Mouse (Mus musculus) 3T3-L1 (cell line): ENCODE data around the gene D5Ertd579e.

Experiments used
- DNase-seq: peaks from one replicate; pipeline ENCODE4 v3.0.0-alpha.2; 2015; ENCODE audit warnings: low read depth, low spot score

D5Ertd579e gene

DNA sequence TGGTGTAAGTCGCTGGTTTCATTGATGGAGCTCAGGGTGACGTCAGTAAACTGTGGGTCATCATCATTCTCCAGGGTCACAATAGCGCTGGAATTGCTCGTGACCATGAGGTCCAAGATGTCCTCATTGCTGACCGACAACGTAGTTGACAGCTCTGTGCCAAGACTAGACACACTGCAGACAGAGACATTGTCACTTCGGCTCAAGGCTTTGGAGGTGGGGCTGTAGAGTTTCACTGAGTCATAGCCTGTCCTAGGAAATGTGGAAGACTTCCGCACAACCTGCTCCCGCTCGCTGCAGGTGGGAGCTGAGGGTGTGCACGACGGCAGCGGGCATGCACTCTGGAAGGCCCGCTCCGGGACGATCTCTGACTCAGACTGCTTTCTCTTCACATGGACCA, 124.5 kb downstream of the D5Ertd579e start:
- DNase-seq: no peak

DNA sequence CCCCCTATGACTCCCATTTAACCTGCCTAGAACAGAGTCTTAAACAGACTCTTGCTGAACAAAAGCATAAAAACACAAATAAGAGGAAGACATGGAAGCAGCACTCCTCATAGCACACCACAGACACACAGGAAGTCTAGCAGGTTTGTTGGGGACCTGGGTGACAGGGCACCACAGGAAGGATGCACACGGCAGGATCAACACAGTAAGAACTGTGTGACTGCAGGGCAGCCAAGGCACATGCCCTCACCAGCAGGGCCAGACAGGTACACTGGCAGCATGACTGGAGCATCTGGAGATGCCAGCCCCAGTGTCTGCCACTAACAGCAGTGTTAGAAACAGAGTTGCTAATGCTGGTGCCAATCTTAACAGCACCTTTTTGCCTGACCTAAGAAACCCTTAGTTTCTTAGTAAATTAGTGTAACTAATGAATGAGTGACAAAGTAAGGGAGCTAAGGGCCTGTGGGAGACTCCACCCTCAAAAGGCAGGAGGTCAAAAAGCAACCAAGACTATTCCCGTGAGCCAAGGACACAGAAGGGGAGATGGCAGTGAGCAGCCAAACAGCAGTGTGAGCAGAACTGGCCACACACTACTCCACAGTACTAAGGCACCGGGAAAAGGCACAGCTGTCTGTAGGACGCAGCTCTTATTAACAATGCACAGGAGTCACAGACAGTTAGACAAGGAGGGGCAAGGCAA, 125.1 kb downstream of the D5Ertd579e start:
- no peak for DNase-seq

DNA sequence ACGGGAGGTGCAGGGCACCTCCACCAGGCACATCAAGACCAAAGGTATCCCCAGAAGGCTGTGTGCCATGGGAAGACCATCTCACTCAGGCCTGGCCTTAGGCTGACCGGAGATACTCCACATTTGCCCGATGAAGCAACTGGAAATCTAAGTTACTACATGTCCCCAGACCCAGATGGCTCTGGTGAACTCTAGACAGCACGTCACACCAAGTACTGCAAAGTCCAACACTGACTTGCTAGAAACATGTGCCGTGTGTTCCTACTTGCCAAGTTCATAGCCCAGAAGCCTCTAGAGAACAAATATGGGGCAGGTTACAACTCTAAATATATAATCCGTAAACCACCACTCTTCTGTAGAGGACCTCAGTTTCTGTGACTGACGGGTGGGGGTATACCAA, 125.7 kb downstream of the D5Ertd579e start:
- DNase-seq: no peak

GRCm38 (mm10) chr5:36568118-36568517, 127.7 kb downstream of the D5Ertd579e start:
- DNase-seq: no peak

DNA sequence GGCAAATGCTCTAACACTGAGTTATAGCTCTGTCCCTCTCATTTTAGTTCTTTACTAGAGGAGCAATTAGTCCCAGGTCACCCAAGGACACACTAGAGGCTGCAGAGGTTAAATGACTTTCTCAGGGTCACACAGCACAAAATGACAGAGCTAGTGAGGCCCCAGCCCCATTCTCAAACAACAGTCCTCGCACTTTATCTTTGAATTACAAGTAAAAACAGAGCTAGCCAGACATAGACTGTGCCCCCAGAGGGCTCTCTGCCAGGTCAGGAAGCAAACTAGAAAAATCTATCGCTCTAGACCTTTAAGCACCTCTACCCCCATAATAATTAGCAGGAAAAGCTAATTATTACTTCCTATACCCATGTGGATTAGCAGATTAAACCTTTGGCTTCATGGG, 128.2 kb downstream of the D5Ertd579e start:
- no peak for DNase-seq

GRCm38 (mm10) chr5:36564530-36564929, 131.3 kb downstream of the D5Ertd579e start:
- no peak for DNase-seq

DNA sequence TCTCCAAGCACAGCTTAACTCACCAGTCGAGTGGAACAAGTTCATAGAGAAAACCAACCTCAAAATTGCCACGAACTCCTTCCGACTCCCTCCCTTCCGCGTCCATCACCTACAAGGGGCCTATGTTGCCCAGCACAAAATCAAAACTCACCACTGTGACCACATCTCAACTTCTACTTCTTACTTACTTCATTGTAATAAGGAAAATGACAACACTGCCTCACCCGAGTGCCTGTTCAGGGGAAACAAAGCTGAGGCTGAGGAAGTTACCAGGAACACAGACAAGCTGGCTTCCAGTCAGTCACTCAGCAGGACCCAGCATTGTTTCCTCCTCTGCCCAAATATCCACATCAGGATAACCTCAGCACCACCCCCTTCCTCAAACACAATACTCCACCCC, 132.1 kb downstream of the D5Ertd579e start:
- DNase-seq: no peak

DNA sequence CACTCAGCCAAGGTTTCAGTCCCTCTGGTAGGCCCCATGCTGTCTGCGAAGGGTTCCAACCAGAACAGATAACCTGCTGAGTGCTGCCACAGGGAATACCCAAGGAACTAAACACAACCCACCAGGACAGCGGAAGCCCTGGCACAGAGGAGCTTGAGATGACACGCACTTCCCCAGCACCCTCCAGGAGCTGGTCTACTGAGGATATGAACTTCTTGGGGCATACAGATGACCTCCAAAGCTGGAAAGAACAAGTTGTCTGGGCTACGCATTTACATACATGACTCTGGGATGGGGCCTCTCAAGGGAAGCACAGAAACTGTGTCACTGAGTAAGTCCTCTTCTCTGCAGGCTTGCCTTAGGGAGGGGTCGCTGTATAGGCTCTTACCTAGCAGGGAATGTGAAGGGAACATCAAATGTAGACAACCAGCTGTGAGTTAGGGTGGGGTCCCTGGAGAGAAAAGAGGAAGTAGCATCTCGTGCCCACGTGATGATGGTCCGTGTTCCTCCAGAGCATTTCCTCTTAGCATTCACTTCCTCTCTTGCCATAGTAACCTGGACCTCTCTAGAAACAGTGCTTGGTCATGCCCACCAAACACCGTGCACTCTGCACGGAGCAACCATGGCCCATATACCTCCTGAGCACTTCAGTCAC, 132.9 kb downstream of the D5Ertd579e start:
- DNase-seq: no peak

- DNase-seq: no peak
Measured at GRCm38 (mm10) chr5:36561509-36561908, 134.3 kb downstream of the D5Ertd579e start.

DNA sequence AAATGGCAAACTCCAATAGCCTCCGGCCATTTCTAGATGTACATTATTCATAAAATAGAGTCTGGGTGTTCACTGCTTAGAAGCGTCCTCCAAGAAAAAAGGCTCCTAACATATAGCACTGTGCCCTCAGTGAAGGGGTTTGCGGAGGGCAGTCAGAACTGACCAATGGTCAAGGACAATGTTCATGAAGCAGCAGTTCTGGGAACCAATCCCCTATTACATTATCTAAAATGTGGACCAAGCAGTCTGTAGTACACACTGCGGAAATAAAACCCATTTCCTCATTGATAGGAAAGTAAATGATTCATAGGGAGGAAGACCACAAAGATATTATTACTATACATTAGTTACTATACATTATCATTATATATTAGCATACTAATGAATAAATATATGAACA, 135.3 kb downstream of the D5Ertd579e start:
- DNase-seq: no peak

DNA sequence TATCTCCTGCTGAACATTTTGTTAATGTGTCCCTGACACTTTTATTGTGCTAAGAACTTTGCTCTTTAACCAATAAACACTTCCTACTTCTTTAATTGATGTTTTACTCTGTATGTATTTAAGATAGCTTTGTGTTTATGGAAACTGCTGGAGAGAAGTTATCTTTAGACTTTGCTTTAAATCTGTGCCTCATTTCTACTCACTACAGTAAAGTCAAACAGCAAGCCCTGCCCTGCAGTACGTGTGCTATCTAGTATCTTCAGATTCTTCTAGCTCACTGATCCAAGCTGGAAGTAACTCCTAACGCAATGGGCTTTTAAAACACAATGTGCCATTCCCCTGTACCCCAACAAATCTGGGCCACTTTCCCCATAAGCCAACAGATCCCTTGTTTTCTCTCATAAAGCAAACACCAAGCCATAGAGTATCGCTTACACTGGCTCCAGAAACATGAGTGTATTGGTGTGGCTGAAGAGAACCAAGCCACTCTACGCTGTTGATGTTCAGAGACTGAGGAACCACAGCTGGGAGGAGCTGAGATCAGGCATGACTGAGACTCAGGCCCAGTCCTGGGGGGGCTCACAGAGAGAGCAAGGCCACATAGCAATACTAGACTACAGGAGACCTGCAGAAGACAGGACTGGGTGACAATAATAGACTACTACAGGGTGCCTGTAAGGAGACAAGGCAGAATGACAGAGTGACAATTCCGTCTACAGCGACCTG, 136.2 kb downstream of the D5Ertd579e start:
- no peak for DNase-seq

DNA sequence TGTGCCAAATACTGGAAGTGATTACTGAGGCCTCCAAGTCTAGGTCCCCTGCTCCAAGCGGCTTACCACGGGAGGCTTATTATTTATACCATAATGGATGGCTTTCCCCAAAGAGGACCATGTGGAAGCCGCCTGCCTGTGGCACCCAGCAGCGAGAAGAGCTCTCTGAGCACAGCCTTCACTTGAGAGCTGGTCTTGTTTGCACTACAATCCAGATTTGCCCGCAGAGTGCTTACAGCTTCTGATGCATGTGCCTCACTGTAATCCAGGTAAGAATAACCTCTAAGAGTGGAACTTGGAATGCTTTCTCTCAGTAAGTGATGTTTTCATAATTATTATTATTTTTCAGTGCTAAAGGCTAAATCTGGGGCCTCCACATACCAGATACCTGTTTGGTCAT, 136.7 kb downstream of the D5Ertd579e start:
- no peak for DNase-seq

GRCm38 (mm10) chr5:36558526-36558925, 137.3 kb downstream of the D5Ertd579e start:
- no peak for DNase-seq

GRCm38 (mm10) chr5:36557584-36558308, 138.1 kb downstream of the D5Ertd579e start:
- DNase-seq: no peak

- DNase-seq: no peak
Measured at GRCm38 (mm10) chr5:36556906-36557305, 138.9 kb downstream of the D5Ertd579e start.

DNA sequence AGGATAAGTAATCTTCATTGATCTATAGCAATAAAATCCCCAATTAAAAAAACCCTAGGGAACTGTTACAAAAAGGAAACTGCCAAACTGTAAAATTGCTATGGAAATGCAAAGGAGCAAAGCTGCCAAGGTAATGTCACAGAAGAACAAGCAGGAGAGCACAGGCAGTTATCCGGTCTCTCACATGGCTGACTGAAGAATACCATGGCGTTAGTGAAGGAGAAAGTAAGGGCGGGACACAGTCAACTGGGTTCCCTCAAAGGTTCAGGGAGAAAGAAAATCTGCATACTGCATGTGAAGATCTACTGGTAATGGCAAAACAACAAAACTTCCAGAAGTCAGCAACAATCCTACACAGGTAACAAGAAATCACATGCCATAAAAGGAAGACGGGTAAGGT, 139.5 kb downstream of the D5Ertd579e start:
- no peak for DNase-seq

DNA sequence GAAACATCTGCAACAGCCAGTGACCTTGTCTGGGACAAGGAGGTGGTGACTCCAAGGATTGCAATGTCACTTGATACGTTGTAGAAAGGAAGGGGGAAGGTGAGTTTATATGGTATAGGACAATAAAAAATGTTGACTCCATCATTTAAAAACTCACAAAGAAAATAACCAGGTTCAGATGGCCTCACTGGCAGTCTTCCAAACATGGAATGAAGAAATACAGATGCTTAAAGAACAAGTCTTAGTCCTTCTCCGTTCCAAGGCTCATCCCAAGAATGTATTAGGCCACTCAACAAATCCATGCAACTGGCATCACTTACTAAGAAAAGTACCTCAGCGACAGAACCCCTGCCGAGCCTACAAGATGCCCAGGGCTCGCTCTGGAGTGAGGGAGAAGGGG, 141.3 kb downstream of the D5Ertd579e start:
- peak; percentile 81 for DNase-seq

DNA sequence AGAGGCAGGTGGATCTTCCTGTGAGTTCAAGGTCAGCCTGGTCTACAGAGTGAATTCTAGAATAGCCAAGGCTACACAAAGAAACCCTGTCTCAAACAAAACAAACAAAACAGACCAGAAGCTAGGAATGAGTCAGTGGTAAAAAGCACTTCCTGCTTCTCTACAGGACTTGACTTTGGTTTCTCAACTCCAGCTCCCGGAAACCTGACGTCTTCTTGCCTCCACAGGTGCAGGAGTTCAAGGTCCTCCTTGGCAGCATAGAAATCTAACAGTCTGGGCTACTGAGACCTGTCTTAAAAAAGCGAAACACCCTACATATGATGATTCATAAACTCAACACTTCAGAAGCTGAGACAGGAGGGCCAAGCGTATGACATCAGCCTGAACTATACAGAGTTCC, 141.9 kb downstream of the D5Ertd579e start:
- DNase-seq: peak; percentile 54

DNA sequence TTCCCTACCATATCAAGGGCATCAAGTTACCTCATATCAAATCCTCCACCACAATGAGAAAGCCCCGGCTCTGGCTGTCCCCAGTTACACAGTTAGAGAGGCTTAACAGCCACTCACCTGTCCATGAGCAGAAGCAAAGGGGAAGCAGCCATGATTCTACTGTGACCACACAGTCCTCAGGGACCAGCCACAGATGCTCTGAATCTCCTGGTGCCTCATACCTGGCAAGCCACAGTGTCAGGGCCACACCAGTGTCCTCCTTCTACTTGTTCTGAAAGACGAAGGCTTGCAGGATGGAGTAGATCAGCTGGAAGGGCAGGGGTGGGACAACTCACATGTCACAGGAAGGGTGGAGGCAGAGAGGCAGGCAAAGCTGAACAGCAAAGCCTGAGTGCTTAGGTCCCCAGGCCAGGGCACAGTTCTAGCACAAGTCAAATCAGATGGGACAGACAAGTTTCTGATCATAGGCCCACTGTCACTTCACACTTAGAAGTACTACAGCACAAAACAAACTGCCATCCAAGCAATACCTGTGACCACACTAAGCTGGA, 142.7 kb downstream of the D5Ertd579e start:
- DNase-seq: no peak

GRCm38 (mm10) chr5:36552391-36552790, 143.4 kb downstream of the D5Ertd579e start:
- DNase-seq: no peak
